Mouse (Mus musculus) intestine, embryonic 14.5 days (tissue): ENCODE results near the gene Tnk1. TPM values are rescaled to one million over a fixed set of nuclear protein-coding genes. Genes with fewer than 3 reads are reported as not detected.

Source experiments
- ATAC-seq: fragments of 200-750 bp; cut with Nextera tagmentation; replicated peaks from 2 replicates; pipeline ENCODE4 v1.8.0; 2017; ENCODE audit warnings: low read depth, moderate number of reproducible peaks, moderate TSS enrichment, moderate library complexity; ENCODE audit not compliant: low FRiP score, low TSS enrichment
- DNase-seq: peaks from one replicate; pipeline ENCODE4 v3.0.0-alpha.2; 2018; ENCODE audit warnings: low spot score
- H3K27ac ChIP-seq: fragments of 300-500 bp; sonication (generic); 2 replicates; pipeline ENCODE4 v1.5.1; 2014; ENCODE audit warnings: low read depth, mild to moderate bottlenecking, control low read depth
- H3K27me3 ChIP-seq: fragments of 300-500 bp; sonication (generic); replicated peaks from 2 replicates; pipeline ENCODE4 v1.6.1; 2014; ENCODE audit warnings: low read length, control low read depth; ENCODE audit not compliant: control insufficient read depth, insufficient read depth
- H3K36me3 ChIP-seq: fragments of 300-500 bp; sonication (generic); 2 replicates; pipeline ENCODE4 v1.6.1; 2014; ENCODE audit warnings: low read length, control low read depth; ENCODE audit not compliant: control insufficient read depth, insufficient read depth
- H3K4me1 ChIP-seq: fragments of 300-500 bp; sonication (generic); replicated peaks from 2 replicates; pipeline ENCODE4 v1.6.1; 2014; ENCODE audit warnings: low read length, control low read depth, mixed read lengths; ENCODE audit not compliant: control insufficient read depth, insufficient read depth
- H3K4me2 ChIP-seq: fragments of 300-500 bp; sonication (generic); 2 replicates; pipeline ENCODE4 v1.6.1; 2014; ENCODE audit warnings: low read length
- H3K4me3 ChIP-seq: fragments of 300-500 bp; sonication (generic); 2 replicates; pipeline ENCODE4 v1.5.1; 2014; ENCODE audit warnings: low read depth, low read length, control low read depth, mixed read lengths
- H3K9ac ChIP-seq: fragments of 300-500 bp; sonication (generic); 2 replicates; pipeline ENCODE4 v1.6.1; 2014; ENCODE audit warnings: mild to moderate bottlenecking, low read length
- H3K9me3 ChIP-seq: fragments of 300-500 bp; sonication (generic); 2 replicates; pipeline ENCODE4 v1.6.1; 2016; ENCODE audit warnings: low read length, control low read depth; ENCODE audit not compliant: control insufficient read depth
- WGBS: fragments of 180-500 bp; shearing (Covaris S2); extraction: QIAGEN DNeasy Blood & Tissue Kit; methylation state at CpG from one replicate; pipeline ENCODE4 v1.1.7; 2014; 5-methylcytosine and 5-hydroxymethylcytosine counted together
- polyA plus RNA-seq: library from polyadenylated mRNA; unstranded; fragments of >200 nt; fragmentation: Nextera tagmentation; extraction: Ambion mirVana; gene quantifications from 2 replicates; pipeline ENCODE4 v1.2.1, GENCODE M21; 2014

Gene Tnk1
- polyA plus RNA-seq, 1 experiment from 2014 or later = 12.2 TPM

- WGBS = 80% methylated on average over 3 of the region's 3 CpGs
- no peak within 1 kb of the TSS for H3K4me3 ChIP-seq
- ATAC-seq (no peak), DNase-seq (no peak)
- no peaks in the 10 kb centered on the region for H3K9me3 ChIP-seq
- no peaks in the 10 kb centered on the region for H3K4me1 ChIP-seq
- no peak within 1 kb of the TSS for H3K4me2 ChIP-seq
- peaks cover 32% of the 10 kb centered on the region for H3K36me3 ChIP-seq
- no peak within 1 kb of the TSS for H3K27ac ChIP-seq
- H3K27me3 ChIP-seq = no peaks in the 10 kb centered on the region
- H3K9ac ChIP-seq = no peak within 1 kb of the TSS
Measured at GRCm38 (mm10) chr11:69822080-69822479, 36.5 kb downstream of the Tnk1 start, which contains the start of gene Spem1. Spem1 (minus strand) TSS chr11:69822180.

- ATAC-seq (no peak), DNase-seq (no peak)
- H3K4me1 ChIP-seq = no peaks in the 10 kb centered on the region
- no peak overlapping the region for H3K27ac ChIP-seq
- H3K36me3 ChIP-seq = 0 out of 2 replicates have a peak, but pooled peaks cover under 1% of the 10 kb centered on the region
- no peak overlapping the region for H3K4me2 ChIP-seq
- H3K27me3 ChIP-seq = no peaks in the 10 kb centered on the region
- WGBS = 95% methylated on average over 8 of the region's 8 CpGs
- no peak overlapping the region for H3K4me3 ChIP-seq
- no peak overlapping the region for H3K9ac ChIP-seq
- H3K9me3 ChIP-seq = no peaks in the 10 kb centered on the region
Measured at GRCm38 (mm10) chr11:69818871-69819270, 39.7 kb downstream of the Tnk1 start.

- Histone ChIP-seq H3K4me2 (no peak within 1 kb of the TSS), H3K36me3 (no peaks in the 10 kb centered on the region), H3K27ac (no peak within 1 kb of the TSS), H3K9me3 (no peaks in the 10 kb centered on the region), H3K9ac (no peak within 1 kb of the TSS), H3K27me3 (no peaks in the 10 kb centered on the region), H3K4me1 (no peaks in the 10 kb centered on the region), H3K4me3 (no peak within 1 kb of the TSS)
- no peak for ATAC-seq
- 80% methylated on average over 2 of the region's 2 CpGs for WGBS
- DNase-seq = no peak
Measured at GRCm38 (mm10) chr11:69818365-69818764, 40.2 kb downstream of the Tnk1 start, which contains the start of gene Spem2. Spem2 (minus strand) TSS chr11:69818465.

- 87% methylated on average over 12 of the region's 12 CpGs for WGBS
- Histone ChIP-seq H3K9me3 (no peaks in the 10 kb centered on the region), H3K27ac (no peak overlapping the region), H3K4me1 (no peaks in the 10 kb centered on the region), H3K27me3 (no peaks in the 10 kb centered on the region), H3K4me2 (no peak overlapping the region), H3K9ac (no peak overlapping the region), H3K36me3 (no peaks in the 10 kb centered on the region), H3K4me3 (no peak overlapping the region)
- DNase-seq = no peak
- no peak for ATAC-seq
Measured at GRCm38 (mm10) chr11:69816520-69816919, 42.0 kb downstream of the Tnk1 start.

GRCm38 (mm10) chr11:69815155-69815554 lies 43.4 kb downstream of the Tnk1 start, which contains the start of gene Gm39566:
Gm39566 (minus strand) TSS chr11:69815298.
- no peaks in the 10 kb centered on the region for H3K36me3 ChIP-seq

GRCm38 (mm10) chr11:69810280-69810679 lies 48.2 kb downstream of the Tnk1 start:
- H3K4me2 ChIP-seq = no peak overlapping the region
- no peak overlapping the region for H3K27ac ChIP-seq
- DNase-seq = no peak
- no peak for ATAC-seq
- peaks cover 10% of the 10 kb centered on the region for H3K27me3 ChIP-seq
- H3K36me3 ChIP-seq = no peaks in the 10 kb centered on the region
- H3K9ac ChIP-seq = no peak overlapping the region
- H3K9me3 ChIP-seq = no peaks in the 10 kb centered on the region
- no peaks in the 10 kb centered on the region for H3K4me1 ChIP-seq
- H3K4me3 ChIP-seq = no peak overlapping the region

More at GRCm38 (mm10) chr11:69815155-69815554, 43.4 kb downstream of the Tnk1 start, which contains the start of gene Gm39566:
- no peak within 1 kb of the TSS for H3K27ac ChIP-seq
- H3K4me3 ChIP-seq = no peak within 1 kb of the TSS
- ATAC-seq = no peak
- H3K4me1 ChIP-seq = no peaks in the 10 kb centered on the region
- WGBS = 62% methylated on average over 10 of the region's 10 CpGs
- H3K9ac ChIP-seq = no peak within 1 kb of the TSS
- no peak for DNase-seq
- no peaks in the 10 kb centered on the region for H3K9me3 ChIP-seq
- no peak within 1 kb of the TSS for H3K4me2 ChIP-seq
- no peaks in the 10 kb centered on the region for H3K27me3 ChIP-seq

GRCm38 (mm10) chr11:69807641-69808040 lies 50.9 kb downstream of the Tnk1 start:
- peaks cover 23% of the 10 kb centered on the region for H3K27me3 ChIP-seq
- WGBS = 55% methylated on average over 2 of the region's 2 CpGs
- no peak overlapping the region for H3K9ac ChIP-seq
- ATAC-seq (no peak), DNase-seq (no peak)
- H3K9me3 ChIP-seq = no peaks in the 10 kb centered on the region
- peaks cover 15% of the 10 kb centered on the region; the same call in 1 of the 2 replicates for H3K4me1 ChIP-seq
- no peak overlapping the region for H3K4me3 ChIP-seq
- H3K36me3 ChIP-seq = no peaks in the 10 kb centered on the region
- no peak overlapping the region for H3K27ac ChIP-seq
- H3K4me2 ChIP-seq = no peak overlapping the region

- no peaks in the 10 kb centered on the region for H3K36me3 ChIP-seq
- H3K27ac ChIP-seq = no peak overlapping the region
- 80% methylated on average over 4 of the region's 4 CpGs for WGBS
Measured at GRCm38 (mm10) chr11:69806378-69806777, 52.2 kb downstream of the Tnk1 start.

More at GRCm38 (mm10) chr11:69806378-69806777, 52.2 kb downstream of the Tnk1 start:
- H3K27me3 ChIP-seq = peaks cover 35% of the 10 kb centered on the region
- no peak overlapping the region for H3K4me3 ChIP-seq
- DNase-seq = no peak
- no peaks in the 10 kb centered on the region for H3K9me3 ChIP-seq
- H3K9ac ChIP-seq = no peak overlapping the region
- no peak for ATAC-seq
- H3K4me2 ChIP-seq = no peak overlapping the region
- H3K4me1 ChIP-seq = peaks cover 26% of the 10 kb centered on the region
